Mouse (Mus musculus): ENCODE results near the gene Gm20425.
"Not testable (repeated sequence)": the region's sequence is repeated elsewhere in the genome, so short reads cannot be mapped to it uniquely, and the experiment has no call there.

Gene Gm20425

GRCm38 (mm10) chr9:103224721-103225120, 5.4 kb downstream of the Gm20425 start:
- DNase-seq (ENCODE audit: extremely low spot score), result no peak

GRCm38 (mm10) chr9:103214281-103214680, 15.8 kb downstream of the Gm20425 start:
- DNase-seq (ENCODE audit: extremely low spot score), result no peak

- DNase-seq (ENCODE audit: extremely low spot score), result no peak
Measured at GRCm38 (mm10) chr9:103213631-103214030, 16.5 kb downstream of the Gm20425 start.

- DNase-seq (ENCODE audit: extremely low spot score), result no peak
Measured at GRCm38 (mm10) chr9:103212654-103213420, 17.3 kb downstream of the Gm20425 start.

- no peak for DNase-seq (ENCODE audit: extremely low spot score)
Measured at GRCm38 (mm10) chr9:103208802-103209423, 21.2 kb downstream of the Gm20425 start.

- DNase-seq (ENCODE audit: extremely low spot score), result peak; percentile 78
Measured at GRCm38 (mm10) chr9:103207846-103208245, 22.3 kb downstream of the Gm20425 start.

- no peak for DNase-seq (ENCODE audit: extremely low spot score)
Measured at GRCm38 (mm10) chr9:103205786-103206185, 24.3 kb downstream of the Gm20425 start.

GRCm38 (mm10) chr9:103201561-103202260, 28.4 kb downstream of the Gm20425 start, which contains the start of gene Srprb:
TSS of gene Srprb (minus strand) at chr9:103202137.
- peak; percentile 91 for DNase-seq (ENCODE audit: extremely low spot score)

- DNase-seq (ENCODE audit: extremely low spot score), result no peak
Measured at GRCm38 (mm10) chr9:103188416-103188815, 41.7 kb downstream of the Gm20425 start.

GRCm38 (mm10) chr9:103186747-103187146, 43.4 kb downstream of the Gm20425 start:
- no peak for DNase-seq (ENCODE audit: extremely low spot score)

GRCm38 (mm10) chr9:103185946-103186345, 44.2 kb downstream of the Gm20425 start:
- no peak for DNase-seq (ENCODE audit: extremely low spot score)

- no peak for DNase-seq (ENCODE audit: extremely low spot score)
Measured at GRCm38 (mm10) chr9:103184855-103185254, 45.3 kb downstream of the Gm20425 start.

- no peak for DNase-seq (ENCODE audit: extremely low spot score)
Measured at GRCm38 (mm10) chr9:103181886-103182285, 48.2 kb downstream of the Gm20425 start.

- DNase-seq (ENCODE audit: extremely low spot score), result peak; percentile 83
Measured at GRCm38 (mm10) chr9:103180807-103181565, 49.1 kb downstream of the Gm20425 start.

GRCm38 (mm10) chr9:103180303-103180702, 49.8 kb downstream of the Gm20425 start:
- no peak for DNase-seq (ENCODE audit: extremely low spot score)

GRCm38 (mm10) chr9:103175692-103176091, 54.4 kb downstream of the Gm20425 start:
- no peak for DNase-seq (ENCODE audit: extremely low spot score)

- DNase-seq (ENCODE audit: extremely low spot score), result no peak
Measured at GRCm38 (mm10) chr9:103174771-103175519, 55.2 kb downstream of the Gm20425 start.

- DNase-seq (ENCODE audit: extremely low spot score), result no peak
Measured at GRCm38 (mm10) chr9:103168771-103169170, 61.3 kb downstream of the Gm20425 start.

GRCm38 (mm10) chr9:103168046-103168445, 62.1 kb downstream of the Gm20425 start:
- no peak for DNase-seq (ENCODE audit: extremely low spot score)

- DNase-seq (ENCODE audit: extremely low spot score), result no peak
Measured at GRCm38 (mm10) chr9:103163806-103164205, 66.3 kb downstream of the Gm20425 start.

- not testable (repeated sequence) for DNase-seq (ENCODE audit: extremely low spot score)
Measured at GRCm38 (mm10) chr9:103155158-103155557, 74.9 kb downstream of the Gm20425 start.
